7 mouse cellular contexts compared by ENCODE assay signal in genomic region chr7:101421529-101421928, GRCm38 (mm10). TPM values are rescaled to one million over a fixed set of nuclear protein-coding genes. Genes with fewer than 3 reads are reported as not detected.
DNase-seq lines count a peak whose midpoint lies in the region; ATAC-seq and TF ChIP-seq lines count a peak whose summit lies in the region.

TSS of gene Pde2a (plus strand) at chr7:101421691.

- DNase-seq in G1E (ENCODE audit: low spot score): no peak
- peak; percentile 85 for DNase-seq in forebrain, postnatal 0 days
- no peak for DNase-seq in limb, embryonic 14.5 days (ENCODE audit: low spot score)
- peak; percentile 90 for DNase-seq in right cerebral cortex, adult 18-20 months
- no peak for DNase-seq in kidney, postnatal 4 days

- H3K4me2 ChIP-seq in forebrain, postnatal 0 days (ENCODE audit: low read depth): peak within 1 kb of the TSS; percentile 61
- H3K4me2 ChIP-seq in hindbrain, embryonic 13.5 days: peak within 1 kb of the TSS; percentile 48
- no peak within 1 kb of the TSS for H3K4me2 ChIP-seq in limb, embryonic 14.5 days (replicated peaks; ENCODE audit: low read depth, low read length, severe bottlenecking)

- no peak for TF ChIP-seq POLR2A in limb, embryonic 14.5 days (IDR thresholded peaks at IDR 0.05; ENCODE audit: borderline replicate concordance, extremely low read depth, insufficient read depth, insufficient read length)

- no peaks in the 10 kb centered on the region for H3K36me3 ChIP-seq in G1E (replicated peaks)
- H3K36me3 ChIP-seq in forebrain, postnatal 0 days (ENCODE audit: insufficient read depth): no peaks in the 10 kb centered on the region
- no peaks in the 10 kb centered on the region for H3K36me3 ChIP-seq in hindbrain, embryonic 13.5 days
- no peaks in the 10 kb centered on the region for H3K36me3 ChIP-seq in limb, embryonic 14.5 days (ENCODE audit: control insufficient read depth, insufficient read depth, low read length)

- H3K4me3 ChIP-seq in G1E (ENCODE audit: low read depth, low read length): no peak within 1 kb of the TSS
- H3K4me3 ChIP-seq in forebrain, postnatal 0 days (ENCODE audit: low read depth, low read length): peak within 1 kb of the TSS; percentile 44
- H3K4me3 ChIP-seq in hindbrain, embryonic 13.5 days: peak within 1 kb of the TSS; percentile 32
- no peak within 1 kb of the TSS for H3K4me3 ChIP-seq in limb, embryonic 14.5 days (replicated peaks; ENCODE audit: low read length)

- H3K9ac ChIP-seq in forebrain, postnatal 0 days: peak within 1 kb of the TSS; percentile 64
- peak within 1 kb of the TSS; percentile 69 for H3K9ac ChIP-seq in hindbrain, embryonic 13.5 days
- H3K9ac ChIP-seq in limb, embryonic 14.5 days (ENCODE audit: low read depth, low read length, severe bottlenecking): no peak within 1 kb of the TSS

- H3K9me3 ChIP-seq in G1E (replicated peaks): no peaks in the 10 kb centered on the region
- H3K9me3 ChIP-seq in forebrain, postnatal 0 days (ENCODE audit: low read length): no peaks in the 10 kb centered on the region
- H3K9me3 ChIP-seq in hindbrain, embryonic 13.5 days: no peaks in the 10 kb centered on the region
- no peaks in the 10 kb centered on the region for H3K9me3 ChIP-seq in limb, embryonic 14.5 days (ENCODE audit: control insufficient read depth, low read length)

- TF ChIP-seq CTCF in G1E (IDR thresholded peaks at IDR 0.05; ENCODE audit: low read depth, low read length): no peak
- no peak; the same call in 1 of the 2 replicates for TF ChIP-seq CTCF in forebrain, postnatal 0 days (IDR thresholded peaks at IDR 0.05; ENCODE audit: low read depth)

- peaks cover 36% of the 10 kb centered on the region for H3K27me3 ChIP-seq in G1E (ENCODE audit: insufficient read depth, low read length)
- H3K27me3 ChIP-seq in forebrain, postnatal 0 days (ENCODE audit: insufficient read depth, low read length): no peaks in the 10 kb centered on the region
- H3K27me3 ChIP-seq in hindbrain, embryonic 13.5 days: peaks cover 52% of the 10 kb centered on the region
- no peaks in the 10 kb centered on the region for H3K27me3 ChIP-seq in limb, embryonic 14.5 days (ENCODE audit: control insufficient read depth, insufficient read depth, low read length)

- 2% methylated on average over 6 of the region's 6 CpGs for WGBS in forebrain, postnatal 0 days
- WGBS in hindbrain, embryonic 13.5 days: 18% methylated on average over 6 of the region's 6 CpGs
- WGBS in limb, embryonic 14.5 days: 23% methylated on average over 6 of the region's 6 CpGs

- H3K27ac ChIP-seq in forebrain, postnatal 0 days (ENCODE audit: low read depth, low read length): peak within 1 kb of the TSS; percentile 81
- peak within 1 kb of the TSS; percentile 64 for H3K27ac ChIP-seq in hindbrain, embryonic 13.5 days
- H3K27ac ChIP-seq in limb, embryonic 14.5 days (replicated peaks; ENCODE audit: low read depth, low read length): no peak within 1 kb of the TSS

- peaks cover 11% of the 10 kb centered on the region; the same call in 1 of the 2 replicates for H3K4me1 ChIP-seq in G1E (ENCODE audit: insufficient read depth, low read depth, low read length)
- H3K4me1 ChIP-seq in forebrain, postnatal 0 days (ENCODE audit: insufficient read depth): peaks cover 30% of the 10 kb centered on the region; the same call in 1 of the 2 replicates
- peaks cover 56% of the 10 kb centered on the region for H3K4me1 ChIP-seq in hindbrain, embryonic 13.5 days (replicated peaks)
- 0 out of 2 replicates have a peak, but pooled peaks cover 1% of the 10 kb centered on the region for H3K4me1 ChIP-seq in limb, embryonic 14.5 days (ENCODE audit: control insufficient read depth, insufficient read depth, low read length)

- ATAC-seq in G1E (ENCODE audit: extremely low read depth, insufficient number of reproducible peaks, low FRiP score, poor library complexity, severe bottlenecking): peak; percentile 22
- ATAC-seq in activated CD4-positive, CD25-positive, alpha-beta regulatory T cell, adult 4 months: no peak
- peak; percentile 94 for ATAC-seq in forebrain, postnatal 0 days
- peak; percentile 68 for ATAC-seq in hindbrain, embryonic 13.5 days (ENCODE audit: low FRiP score)
- no peak for ATAC-seq in limb, embryonic 14.5 days (ENCODE audit: low FRiP score, low read depth)

RNA-seq across cellular contexts. Expression of gene Pde2a, which starts in this region (rescaled TPM):
- total RNA-seq in G1E (2014; fragmentation: Nextera tagmentation) (not detected in 2 replicates), G1E (2017) (0.12 and 0.55 TPM in 2 replicates)
- polyA plus RNA-seq in G1E (2012): not detected in 2 replicates
- 10 to 100 TPM; 13.4 to 18.5 TPM for polyA plus RNA-seq in activated CD4-positive, CD25-positive, alpha-beta regulatory T cell, adult 4 months (2017; shearing (Covaris generic))
- 94.2 and 104 TPM in 2 replicates for total RNA-seq in forebrain, postnatal 0 days (2014; rRNA removed)
- 66.2 and 72.4 TPM in 2 replicates for polyA plus RNA-seq in forebrain, postnatal 0 days (2015; fragmentation: Nextera tagmentation; extraction: Ambion mirVana)
- polyA plus RNA-seq in hindbrain, embryonic 13.5 days (2015; fragmentation: Nextera tagmentation; extraction: Ambion mirVana): 28.8 and 31.6 TPM in 2 replicates
- polyA plus RNA-seq in limb, embryonic 14.5 days (2012; rRNA removed): 11.8 and 12.7 TPM in 2 replicates
- 4.9 and 10.5 TPM in 2 replicates for polyA plus RNA-seq in limb, embryonic 14.5 days (2014; fragmentation: Nextera tagmentation; extraction: Ambion mirVana)

Comparison
In these comparisons a context has a peak if more than half of its experiments do, and no peak if none do; other contexts are left out.
1. RNA of gene Pde2a (total RNA-seq): 94.2 to 104 TPM in forebrain, postnatal 0 days; 0.12 to 0.55 TPM in G1E; every median in the first group is over 10 times any median in the second.
2. Peak in ATAC-seq in G1E; RNA of the gene not detected or under 1 TPM.
3. ATAC-seq: peak in forebrain, postnatal 0 days (single experiment) and hindbrain, embryonic 13.5 days (single experiment); none in activated CD4-positive, CD25-positive, alpha-beta regulatory T cell, adult 4 months (single experiment) and limb, embryonic 14.5 days (single experiment).
4. DNase-seq: peak in forebrain, postnatal 0 days (single experiment) and right cerebral cortex, adult 18-20 months (single experiment); none in G1E (single experiment), limb, embryonic 14.5 days (single experiment) and kidney, postnatal 4 days (0 of 2).
5. H3K4me3 ChIP-seq: peak in forebrain, postnatal 0 days (single experiment) and hindbrain, embryonic 13.5 days (single experiment); none in G1E (single experiment) and limb, embryonic 14.5 days (single experiment).